Mouse (Mus musculus) CD4-positive naive resting alpha-beta T cell, adult 57 days (primary cell): Measurements from ENCODE around the gene Gcnt7. TPM values are rescaled to one million over a fixed set of nuclear protein-coding genes. Genes with fewer than 3 reads are reported as not detected.

Experiments
- total RNA-seq: library from RNA; stranded (reverse); gene quantifications from one replicate; pipeline ENCODE4 v1.2.4, GENCODE M21; 2023

The Gcnt7 gene
- not detected for total RNA-seq

GRCm38 (mm10) chr2:172458496-172458895 lies at the start of gene Gcnt7:
Gcnt7 (minus strand) TSS chr2:172458596.

GRCm38 (mm10) chr2:172472318-172472717 lies 13.9 kb upstream of the Gcnt7 start, which contains the start of gene Fam209:
Fam209 (plus strand) TSS chr2:172472520.

GRCm38 (mm10) chr2:172439843-172440639 lies 18.4 kb downstream of the Gcnt7 start, which contains the start of gene Rtf2:
Rtf2 (plus strand) TSS chr2:172440556.

Other genes with a start within 250 kb of the Gcnt7 start
- not detected for gene Mc3r, start 210.1 kb downstream of the Gcnt7 start, total RNA-seq
- gene Fam210b, start 113.0 kb downstream of the Gcnt7 start, total RNA-seq, result 9.4 TPM
- 9.6 TPM for gene Aurka, start 88.1 kb downstream of the Gcnt7 start, total RNA-seq
- 36.6 TPM for gene Cstf1, start 87.9 kb downstream of the Gcnt7 start, total RNA-seq
- gene Cass4, start 64.8 kb downstream of the Gcnt7 start, total RNA-seq, result 0.83 TPM
- 75.4 TPM for gene Rtf2, start 18.0 kb downstream of the Gcnt7 start, total RNA-seq
- 6.7 TPM for gene Fam209, start 13.9 kb upstream of the Gcnt7 start, total RNA-seq
- not detected for gene Tfap2c, start 91.0 kb upstream of the Gcnt7 start, total RNA-seq